Mouse (Mus musculus): ENCODE measurements around the gene Zfhx3. TPM values are rescaled to one million over a fixed set of nuclear protein-coding genes. Genes with fewer than 3 reads are reported as not detected.
A peak's percentile ranks its signal among the peaks of the same experiment; 100 is the strongest.

Gene Zfhx3
- polyA plus RNA-seq, 1 experiment from 2014 or later: 8.2 TPM

DNA sequence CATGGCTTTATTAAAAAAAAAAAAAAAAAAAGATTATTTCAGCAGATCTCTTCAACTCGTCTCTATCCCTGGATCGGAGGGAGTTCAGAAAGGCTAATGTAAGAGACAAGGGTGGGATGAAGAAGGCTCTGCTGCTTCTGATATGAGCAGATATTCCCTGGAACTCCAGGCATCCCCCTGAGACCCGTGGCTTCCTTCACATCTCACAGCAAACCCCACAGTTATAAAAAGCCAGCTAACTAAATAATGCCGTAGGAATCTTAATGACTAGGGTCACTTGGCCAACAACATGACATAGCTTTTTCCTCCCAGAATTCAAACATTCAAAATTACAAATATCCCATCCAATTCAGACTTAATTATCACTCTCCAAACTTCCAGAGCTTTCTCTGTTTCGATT, 666.7 kb downstream of the Zfhx3 start:
- DNase-seq (ENCODE audit: low spot score) (no peak), ATAC-seq (no peak)
- Histone ChIP-seq H3K9me3 (ENCODE audit: low read length) (no peaks in the 10 kb centered on the region), H3K27ac (ENCODE audit: low read length) (no peak overlapping the region), H3K4me1 (ENCODE audit: insufficient read depth, low read depth, low read length) (peaks cover 5% of the 10 kb centered on the region), H3K36me3 (ENCODE audit: insufficient read depth, low read length) (no peaks in the 10 kb centered on the region), H3K4me3 (ENCODE audit: low read depth, low read length) (no peak overlapping the region), H3K9ac (replicated peaks; ENCODE audit: low read depth) (no peak overlapping the region), H3K4me2 (replicated peaks; ENCODE audit: low read depth, low read length) (no peak overlapping the region), H3K27me3 (replicated peaks; ENCODE audit: insufficient read depth, low read length) (no peaks in the 10 kb centered on the region)
- no peak for TF ChIP-seq CTCF (IDR thresholded peaks at IDR 0.05)
- TF ChIP-seq EP300 (IDR thresholded peaks at IDR 0.05): no peak
- 49% methylated on average over 5 of the region's 5 CpGs for WGBS

DNA sequence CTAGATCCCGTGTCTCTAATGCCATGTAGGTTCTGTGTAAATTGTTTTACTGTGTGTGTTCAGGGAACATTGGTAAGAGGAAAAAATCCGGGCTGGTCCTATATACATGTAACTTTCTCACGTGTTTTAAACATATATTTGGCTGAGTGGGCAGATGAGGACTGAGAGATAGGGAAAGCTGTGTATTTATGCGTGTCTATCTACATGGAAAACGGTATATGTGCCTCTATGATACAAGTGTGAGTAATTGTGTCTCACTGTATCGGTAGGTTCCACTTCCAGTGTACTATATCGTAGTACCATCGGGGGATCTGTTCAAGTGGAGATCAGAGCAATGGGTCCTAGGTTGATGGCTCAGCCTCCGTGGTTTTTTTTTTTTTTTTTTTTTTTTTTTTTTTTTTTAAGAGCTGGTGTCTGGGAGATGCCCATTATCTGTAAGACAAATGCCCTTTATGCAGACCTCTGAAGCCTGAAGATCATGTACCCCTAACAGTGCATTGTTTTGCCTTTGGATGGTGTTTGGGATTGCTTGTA, 668.8 kb downstream of the Zfhx3 start:
- H3K27ac ChIP-seq (ENCODE audit: low read length): no peak overlapping the region
- no peak overlapping the region for H3K4me3 ChIP-seq (ENCODE audit: low read depth, low read length)
- no peaks in the 10 kb centered on the region for H3K27me3 ChIP-seq (replicated peaks; ENCODE audit: insufficient read depth, low read length)
- H3K4me2 ChIP-seq (replicated peaks; ENCODE audit: low read depth, low read length): no peak overlapping the region
- 83% methylated on average over 9 of the region's 9 CpGs for WGBS
- ATAC-seq (no peak), DNase-seq (ENCODE audit: low spot score) (no peak)
- H3K36me3 ChIP-seq (ENCODE audit: insufficient read depth, low read length): no peaks in the 10 kb centered on the region
- H3K9me3 ChIP-seq (ENCODE audit: low read length): no peaks in the 10 kb centered on the region
- TF ChIP-seq CTCF (IDR thresholded peaks at IDR 0.05) (no peak), EP300 (IDR thresholded peaks at IDR 0.05) (no peak)
- H3K9ac ChIP-seq (replicated peaks; ENCODE audit: low read depth): no peak overlapping the region
- peaks cover 5% of the 10 kb centered on the region for H3K4me1 ChIP-seq (ENCODE audit: insufficient read depth, low read depth, low read length)

DNA sequence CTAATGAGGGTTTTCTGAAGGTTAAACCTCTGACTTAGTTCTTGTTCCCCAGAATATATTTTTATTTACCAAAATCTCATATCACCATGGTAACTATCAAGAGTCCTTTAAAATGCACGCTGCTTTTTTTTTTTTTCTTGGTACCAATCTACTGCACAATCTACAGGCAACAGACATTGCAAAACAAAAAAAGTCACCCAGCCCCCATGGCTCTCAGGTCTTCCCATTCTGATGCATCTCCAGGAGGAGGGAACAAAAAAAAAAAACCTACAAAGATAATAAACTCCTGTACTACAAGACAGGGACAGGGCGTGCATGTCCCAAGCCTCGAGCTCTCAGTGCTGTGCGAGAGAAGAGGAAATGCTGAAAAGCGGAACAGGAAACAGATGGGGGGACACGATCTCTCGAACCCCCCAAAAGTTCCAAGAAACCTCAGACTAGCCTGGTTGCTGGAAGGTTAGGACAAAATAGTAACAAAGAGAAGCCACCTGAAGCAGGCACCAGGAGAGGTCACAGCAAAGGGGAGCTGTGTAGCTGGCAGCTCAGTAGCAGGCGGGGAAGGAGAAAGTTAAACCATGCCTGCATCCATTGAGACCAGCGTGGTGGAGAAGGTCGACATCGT, 669.5 kb downstream of the Zfhx3 start:
- Histone ChIP-seq H3K36me3 (ENCODE audit: insufficient read depth, low read length) (no peaks in the 10 kb centered on the region), H3K4me2 (replicated peaks; ENCODE audit: low read depth, low read length) (0 out of 2 replicates have a peak overlapping the region, but pooled peaks have one; percentile 5), H3K27ac (ENCODE audit: low read length) (peak overlapping the region; percentile 32; the same call in 1 of the 2 replicates), H3K9ac (replicated peaks; ENCODE audit: low read depth) (no peak overlapping the region), H3K4me3 (ENCODE audit: low read depth, low read length) (no peak overlapping the region), H3K4me1 (ENCODE audit: insufficient read depth, low read depth, low read length) (peaks cover 5% of the 10 kb centered on the region), H3K27me3 (replicated peaks; ENCODE audit: insufficient read depth, low read length) (no peaks in the 10 kb centered on the region), H3K9me3 (ENCODE audit: low read length) (no peaks in the 10 kb centered on the region)
- DNase-seq (ENCODE audit: low spot score): peak; percentile 47
- ATAC-seq: peak; percentile 57
- 46% methylated on average over 11 of the region's 11 CpGs for WGBS
- TF ChIP-seq EP300 (IDR thresholded peaks at IDR 0.05) (peak; percentile 80), CTCF (IDR thresholded peaks at IDR 0.05) (no peak)

DNA sequence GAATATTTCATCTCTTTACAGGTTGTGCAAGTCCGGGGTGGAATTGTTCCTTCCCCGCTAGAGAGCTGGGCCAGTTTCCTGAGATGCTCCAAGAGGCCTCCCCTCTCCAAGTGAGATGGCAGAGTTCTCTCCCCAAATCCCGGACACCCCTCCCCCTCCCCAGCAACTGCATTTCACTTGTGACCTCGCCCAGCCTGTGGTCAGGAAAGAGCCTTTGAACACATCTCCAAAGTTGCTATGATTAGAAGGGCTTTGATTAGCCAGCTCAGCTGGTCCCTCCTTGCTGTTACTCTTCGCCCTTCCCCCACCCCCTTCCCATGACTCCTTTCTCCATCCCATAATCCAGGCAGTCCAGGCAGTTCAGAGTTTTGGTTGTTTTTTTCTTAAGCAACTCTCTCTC, 670.4 kb downstream of the Zfhx3 start:
- no peak overlapping the region for H3K9ac ChIP-seq (replicated peaks; ENCODE audit: low read depth)
- DNase-seq (ENCODE audit: low spot score) (peak; percentile 50), ATAC-seq (peak; percentile 48; the same call in 1 of the 2 replicates)
- no peak overlapping the region for H3K4me3 ChIP-seq (ENCODE audit: low read depth, low read length)
- H3K4me1 ChIP-seq (ENCODE audit: insufficient read depth, low read depth, low read length): peaks cover 5% of the 10 kb centered on the region
- TF ChIP-seq EP300 (IDR thresholded peaks at IDR 0.05): no peak
- TF ChIP-seq CTCF (IDR thresholded peaks at IDR 0.05): no peak
- no peaks in the 10 kb centered on the region for H3K36me3 ChIP-seq (ENCODE audit: insufficient read depth, low read length)
- H3K27me3 ChIP-seq (replicated peaks; ENCODE audit: insufficient read depth, low read length): no peaks in the 10 kb centered on the region
- WGBS: 14% methylated on average over 5 of the region's 5 CpGs
- H3K27ac ChIP-seq (ENCODE audit: low read length): no peak overlapping the region; the same call in 1 of the 2 replicates
- H3K9me3 ChIP-seq (ENCODE audit: low read length): no peaks in the 10 kb centered on the region
- H3K4me2 ChIP-seq (replicated peaks; ENCODE audit: low read depth, low read length): no peak overlapping the region

DNA sequence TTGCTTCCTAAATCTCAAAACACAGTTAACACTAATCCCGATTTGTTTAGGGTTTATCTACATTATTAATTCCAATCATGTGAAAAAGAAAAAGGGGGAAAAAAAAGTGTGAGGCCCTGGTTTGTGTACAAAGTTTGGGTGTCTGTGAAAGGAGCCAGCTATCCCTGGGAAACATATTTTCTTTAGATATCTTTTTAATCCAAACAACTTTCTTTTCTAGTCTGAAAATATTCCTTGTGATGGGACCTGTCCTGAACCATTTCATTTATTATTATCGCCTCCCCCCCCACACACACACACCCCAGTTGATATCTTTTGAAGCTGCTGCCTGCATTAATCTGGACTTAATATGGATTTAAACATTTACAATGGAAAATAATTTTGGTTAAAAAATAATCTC, 670.8 kb downstream of the Zfhx3 start:
- Histone ChIP-seq H3K9ac (replicated peaks; ENCODE audit: low read depth) (no peak overlapping the region), H3K36me3 (ENCODE audit: insufficient read depth, low read length) (no peaks in the 10 kb centered on the region), H3K9me3 (ENCODE audit: low read length) (no peaks in the 10 kb centered on the region), H3K4me2 (replicated peaks; ENCODE audit: low read depth, low read length) (no peak overlapping the region), H3K27me3 (replicated peaks; ENCODE audit: insufficient read depth, low read length) (no peaks in the 10 kb centered on the region), H3K4me1 (ENCODE audit: insufficient read depth, low read depth, low read length) (peaks cover 5% of the 10 kb centered on the region), H3K4me3 (ENCODE audit: low read depth, low read length) (no peak overlapping the region), H3K27ac (ENCODE audit: low read length) (no peak overlapping the region)
- 46% methylated on average over 2 of the region's 2 CpGs for WGBS
- ATAC-seq (no peak), DNase-seq (ENCODE audit: low spot score) (no peak)
- TF ChIP-seq EP300 (IDR thresholded peaks at IDR 0.05): no peak
- TF ChIP-seq CTCF (IDR thresholded peaks at IDR 0.05): no peak

DNA sequence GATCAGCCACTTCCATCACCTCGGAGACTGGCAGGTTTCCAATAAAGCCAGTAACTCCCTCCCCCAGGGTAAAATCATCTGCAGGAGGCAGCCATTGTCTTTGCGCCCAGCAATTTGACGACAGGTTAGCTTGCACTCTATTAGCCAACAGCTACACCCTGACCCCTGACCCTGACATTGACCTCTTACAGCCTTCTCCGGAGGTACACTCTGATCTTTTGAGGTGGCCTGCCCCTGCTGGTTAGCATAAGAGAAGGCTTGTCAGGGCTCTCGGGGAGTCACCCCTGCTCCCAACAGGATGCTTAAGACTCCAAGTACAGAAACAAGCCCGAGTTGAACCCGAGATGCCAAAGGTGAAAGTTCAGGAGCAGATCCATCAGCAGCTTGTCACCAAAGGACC, 678.9 kb downstream of the Zfhx3 start:
- Histone ChIP-seq H3K4me1 (ENCODE audit: insufficient read depth, low read depth, low read length) (no peaks in the 10 kb centered on the region), H3K4me3 (ENCODE audit: low read depth, low read length) (no peak overlapping the region), H3K27ac (ENCODE audit: low read length) (no peak overlapping the region), H3K36me3 (ENCODE audit: insufficient read depth, low read length) (no peaks in the 10 kb centered on the region), H3K9ac (replicated peaks; ENCODE audit: low read depth) (no peak overlapping the region), H3K9me3 (ENCODE audit: low read length) (no peaks in the 10 kb centered on the region), H3K27me3 (replicated peaks; ENCODE audit: insufficient read depth, low read length) (no peaks in the 10 kb centered on the region), H3K4me2 (replicated peaks; ENCODE audit: low read depth, low read length) (no peak overlapping the region)
- ATAC-seq (no peak), DNase-seq (ENCODE audit: low spot score) (no peak)
- no peak for TF ChIP-seq CTCF (IDR thresholded peaks at IDR 0.05)
- no peak for TF ChIP-seq EP300 (IDR thresholded peaks at IDR 0.05)
- WGBS: 33% methylated on average over 7 of the region's 7 CpGs
